Mouse (Mus musculus) megakaryocyte, embryonic 14.5 days (primary cell): ENCODE measurements around the gene Hsd17b3.

ENCODE experiments used
- FLI1 ChIP-seq: IDR thresholded peaks from 2 replicates; pipeline ENCODE4 v1.6.1; 2012; ENCODE audit warnings: low read length, inconsistent platforms, mixed read lengths
- GATA1 ChIP-seq: IDR thresholded peaks from 3 replicates; pipeline ENCODE4 v1.6.1; 2012; ENCODE audit warnings: mixed read lengths, low read length, inconsistent platforms, borderline replicate concordance

- TF ChIP-seq GATA1 (no peak), FLI1 (no peak)
These were observed 13.0 kb downstream of the Hsd17b3 start for GRCm38 (mm10) chr13:64076074-64076473.
